Mouse (Mus musculus) limb, embryonic 13.5 days (tissue): Measurements from ENCODE around the gene Ap3b1. TPM values are rescaled to one million over a fixed set of nuclear protein-coding genes. Genes with fewer than 3 reads are reported as not detected.
A peak's percentile ranks its signal among the peaks of the same experiment; 100 is the strongest.

Source experiments
- ATAC-seq: fragments of 200-750 bp; cut with Nextera tagmentation; 2 replicates; pipeline ENCODE4 v1.8.0; 2017; ENCODE audit warnings: low read depth, moderate number of reproducible peaks, moderate TSS enrichment; ENCODE audit not compliant: low FRiP score
- H3K27ac ChIP-seq: fragments of 300-500 bp; sonication (generic); 2 replicates; pipeline ENCODE4 v1.5.1; 2015; ENCODE audit warnings: inconsistent platforms, mild to moderate bottlenecking, moderate library complexity
- H3K27me3 ChIP-seq: fragments of 300-500 bp; sonication (generic); 2 replicates; pipeline ENCODE4 v1.6.1; 2015; ENCODE audit warnings: mild to moderate bottlenecking, inconsistent platforms
- H3K36me3 ChIP-seq: fragments of 300-500 bp; sonication (generic); 2 replicates; pipeline ENCODE4 v1.6.1; 2015; ENCODE audit warnings: inconsistent platforms, mild to moderate bottlenecking, moderate library complexity
- H3K4me1 ChIP-seq: fragments of 300-500 bp; sonication (generic); 2 replicates; pipeline ENCODE4 v1.6.1; 2015; ENCODE audit warnings: inconsistent platforms
- H3K4me2 ChIP-seq: fragments of 300-500 bp; sonication (generic); replicated peaks from 2 replicates; pipeline ENCODE4 v1.6.1; 2015; ENCODE audit warnings: inconsistent platforms, mild to moderate bottlenecking, moderate library complexity
- H3K4me3 ChIP-seq: fragments of 300-500 bp; sonication (generic); 2 replicates; pipeline ENCODE4 v1.5.1; 2015; ENCODE audit warnings: moderate library complexity, mild to moderate bottlenecking, inconsistent platforms
- H3K9ac ChIP-seq: fragments of 300-500 bp; sonication (generic); 2 replicates; pipeline ENCODE4 v1.6.1; 2015; ENCODE audit warnings: mild to moderate bottlenecking, inconsistent platforms
- H3K9me3 ChIP-seq: fragments of 300-500 bp; sonication (generic); 2 replicates; pipeline ENCODE4 v1.6.1; 2016; ENCODE audit warnings: inconsistent platforms
- WGBS: fragments of 180-500 bp; shearing (Covaris S2); methylation state at CpG from one replicate; pipeline ENCODE4 v1.1.7; 2015; 5-methylcytosine and 5-hydroxymethylcytosine counted together
- polyA plus RNA-seq: library from polyadenylated mRNA; unstranded; fragments of >200 nt; fragmentation: Nextera tagmentation; extraction: Ambion mirVana; gene quantifications from 2 replicates; pipeline ENCODE4 v1.2.1, GENCODE M21; 2015

Gene Ap3b1
- polyA plus RNA-seq, 1 experiment from 2014 or later, result 46.0 TPM

DNA sequence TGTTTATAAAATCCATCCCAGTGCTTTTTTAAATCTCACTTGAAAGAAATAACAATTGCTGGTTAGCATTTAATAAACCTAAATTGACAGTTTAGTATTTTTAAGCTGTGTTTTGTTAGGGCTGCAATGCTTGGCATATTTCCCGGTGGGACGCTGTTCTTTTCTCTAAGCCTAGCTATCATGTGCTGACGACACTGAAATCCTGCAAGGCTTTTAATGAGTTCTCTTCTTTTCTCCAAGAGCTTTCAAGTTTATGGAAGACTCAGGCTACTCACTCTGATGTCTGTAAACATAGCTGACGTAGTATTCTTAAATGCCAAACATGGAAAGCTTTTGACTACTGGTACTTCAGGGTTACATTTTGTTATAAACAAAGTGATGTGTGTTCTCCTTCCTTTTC lies 191.3 kb downstream of the Ap3b1 start:
- Histone ChIP-seq H3K27ac (no peak overlapping the region), H3K9ac (no peak overlapping the region), H3K9me3 (no peaks in the 10 kb centered on the region), H3K4me3 (no peak overlapping the region), H3K27me3 (0 out of 2 replicates have a peak, but pooled peaks cover 3% of the 10 kb centered on the region), H3K36me3 (peaks cover 13% of the 10 kb centered on the region), H3K4me1 (peaks cover 16% of the 10 kb centered on the region), H3K4me2 (no peak overlapping the region)
- whole genome bisulfite sequencing, result 49% methylated on average over 4 of the region's 4 CpGs
- no peak for ATAC-seq

DNA sequence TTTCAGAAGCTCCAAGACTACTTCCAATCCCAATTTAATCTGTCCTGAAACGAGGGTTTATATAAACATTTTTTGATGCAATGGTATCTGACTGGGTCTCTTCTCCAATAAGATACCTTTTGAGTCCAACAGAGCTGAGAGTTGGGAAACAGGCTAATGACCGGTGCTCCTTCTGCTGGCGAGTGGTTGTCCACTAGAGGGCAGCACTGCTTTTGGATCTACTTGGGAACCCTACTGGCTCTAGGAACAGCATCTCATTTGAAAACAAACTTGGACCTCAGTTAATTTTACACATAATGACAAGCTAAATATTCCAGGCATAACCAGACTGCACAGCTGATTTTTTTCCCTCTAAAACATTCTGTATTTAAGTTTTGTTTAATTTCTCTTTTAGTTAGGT lies 201.3 kb downstream of the Ap3b1 start:
- no peaks in the 10 kb centered on the region for H3K27me3 ChIP-seq
- H3K4me1 ChIP-seq, result no peaks in the 10 kb centered on the region; the same call in 1 of the 2 replicates
- no peaks in the 10 kb centered on the region for H3K9me3 ChIP-seq
- no peak overlapping the region for H3K4me2 ChIP-seq
- H3K36me3 ChIP-seq, result peaks cover 4% of the 10 kb centered on the region; the same call in 1 of the 2 replicates
- no peak overlapping the region for H3K4me3 ChIP-seq
- ATAC-seq, result no peak
- H3K27ac ChIP-seq, result no peak overlapping the region
- no peak overlapping the region for H3K9ac ChIP-seq
- WGBS, result under 1% methylated on average over 3 of the region's 3 CpGs

DNA sequence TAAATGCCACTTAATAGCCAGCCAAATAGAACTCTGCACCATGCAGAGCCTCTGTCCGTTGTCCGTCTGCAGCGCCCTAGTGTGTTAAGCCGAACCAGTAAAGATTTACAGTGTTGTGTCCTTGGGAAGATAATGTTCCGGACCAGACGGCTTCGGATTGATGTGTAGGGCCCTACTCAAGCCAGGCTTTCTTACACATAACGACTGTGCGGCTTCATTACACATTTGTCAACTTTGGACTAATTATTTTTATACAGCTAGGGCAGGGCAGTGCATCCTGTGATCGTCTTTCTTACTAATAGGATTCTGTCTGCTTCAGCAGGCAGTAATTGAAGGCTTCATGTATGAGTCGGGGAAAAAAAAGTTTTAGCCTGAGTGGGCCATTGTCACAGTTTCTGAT lies 202.1 kb downstream of the Ap3b1 start:
- H3K36me3 ChIP-seq, result peaks cover 9% of the 10 kb centered on the region
- H3K9ac ChIP-seq, result no peak overlapping the region
- H3K9me3 ChIP-seq, result no peaks in the 10 kb centered on the region
- no peak overlapping the region for H3K4me2 ChIP-seq
- WGBS, result 40% methylated on average over 11 of the region's 11 CpGs
- H3K27ac ChIP-seq, result no peak overlapping the region
- no peak overlapping the region for H3K4me3 ChIP-seq
- ATAC-seq, result no peak
- no peaks in the 10 kb centered on the region; the same call in 1 of the 2 replicates for H3K4me1 ChIP-seq
- no peaks in the 10 kb centered on the region for H3K27me3 ChIP-seq

DNA sequence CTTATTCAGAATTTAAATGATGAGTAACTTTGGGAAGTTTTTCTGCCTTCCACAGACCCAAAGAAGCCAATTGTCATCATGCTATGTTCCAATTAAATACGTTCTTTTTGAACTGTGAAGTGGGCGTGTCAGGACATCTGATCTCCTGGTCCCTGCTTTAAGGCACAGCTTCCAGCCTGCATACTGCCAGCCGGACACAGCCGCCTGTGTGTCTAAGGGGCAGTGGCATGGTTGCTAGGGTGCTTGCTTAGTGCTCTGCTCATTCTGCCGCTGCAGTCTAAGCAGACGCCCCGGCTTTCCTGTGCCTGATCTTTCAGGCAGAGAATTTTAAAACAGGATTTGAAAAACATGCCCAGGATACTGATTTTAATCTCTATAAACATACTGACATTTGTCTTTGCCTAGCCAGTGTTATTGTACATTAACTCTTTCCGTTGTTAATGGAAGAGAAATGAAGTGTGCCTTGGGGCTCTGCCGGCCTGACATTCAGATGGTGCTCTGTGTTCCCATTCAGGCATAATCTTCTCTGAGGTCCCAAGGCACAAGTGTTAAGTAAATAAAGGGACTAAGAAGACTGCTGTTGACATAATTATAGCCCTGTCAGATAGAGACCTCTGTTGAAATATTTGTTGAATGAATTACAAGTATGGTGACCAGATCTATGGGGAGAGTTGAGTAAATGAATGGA lies 204.0 kb downstream of the Ap3b1 start:
- no peaks in the 10 kb centered on the region; the same call in 1 of the 2 replicates for H3K4me1 ChIP-seq
- H3K9me3 ChIP-seq, result no peaks in the 10 kb centered on the region
- H3K4me3 ChIP-seq, result no peak overlapping the region
- no peak for ATAC-seq
- 32% methylated on average over 9 of the region's 9 CpGs for whole genome bisulfite sequencing
- no peaks in the 10 kb centered on the region for H3K27me3 ChIP-seq
- no peak overlapping the region for H3K4me2 ChIP-seq
- no peak overlapping the region for H3K27ac ChIP-seq
- no peak overlapping the region for H3K9ac ChIP-seq
- peaks cover 19% of the 10 kb centered on the region for H3K36me3 ChIP-seq

DNA sequence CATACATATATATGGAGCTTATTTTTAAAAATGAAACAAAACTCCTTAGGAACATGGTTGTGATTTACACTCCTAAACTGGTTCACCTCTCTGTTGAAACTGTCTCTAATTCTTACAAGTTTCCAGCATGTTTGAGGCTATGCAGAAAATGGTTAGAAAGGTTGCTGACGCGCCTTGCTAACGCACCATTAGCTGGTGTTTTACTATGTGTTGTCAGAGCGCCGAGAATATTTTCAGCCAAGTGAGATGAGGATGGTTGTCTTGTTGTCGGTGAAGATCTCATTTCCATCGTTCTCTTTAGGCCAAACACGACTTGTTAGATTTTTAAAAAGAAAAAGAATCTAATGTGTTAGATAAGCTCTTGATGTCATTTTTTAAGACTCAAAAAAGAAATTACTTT lies 205.1 kb downstream of the Ap3b1 start:
- Histone ChIP-seq H3K27ac (no peak overlapping the region), H3K9me3 (no peaks in the 10 kb centered on the region), H3K9ac (no peak overlapping the region), H3K4me2 (no peak overlapping the region), H3K27me3 (no peaks in the 10 kb centered on the region), H3K4me3 (no peak overlapping the region), H3K36me3 (peaks cover 15% of the 10 kb centered on the region), H3K4me1 (no peaks in the 10 kb centered on the region; the same call in 1 of the 2 replicates)
- WGBS, result 77% methylated on average over 8 of the region's 8 CpGs
- no peak for ATAC-seq

DNA sequence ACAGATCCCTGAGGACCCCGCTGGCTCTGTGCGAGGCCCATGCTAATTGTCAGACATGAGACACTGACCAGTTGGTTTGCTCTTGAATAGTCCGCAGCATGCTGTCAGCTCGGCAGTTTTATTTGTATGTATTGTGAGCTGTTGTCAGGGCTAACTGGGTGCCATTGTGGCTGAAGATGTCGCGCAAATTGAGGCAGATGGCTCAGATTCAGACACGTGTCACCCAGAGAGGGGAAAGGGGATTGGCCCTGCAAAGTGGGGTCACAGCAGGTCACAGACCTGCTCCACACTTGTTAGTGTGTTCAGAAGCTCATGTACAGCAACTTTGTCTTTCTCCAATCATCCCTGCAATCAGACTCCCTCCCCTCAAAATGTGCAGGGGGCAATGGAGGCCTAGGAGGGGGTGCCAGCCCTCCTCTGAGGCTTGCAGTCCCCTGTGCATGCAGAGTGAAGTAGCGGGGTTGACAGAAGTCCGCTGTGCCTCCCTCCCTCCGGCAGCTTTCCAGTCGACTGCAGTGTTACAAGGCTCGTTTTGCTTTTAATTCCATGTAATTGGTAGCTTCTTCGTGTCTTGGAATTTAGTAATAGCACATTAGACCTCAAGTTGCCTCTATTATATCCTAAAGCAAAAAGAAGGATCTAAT lies 205.7 kb downstream of the Ap3b1 start:
- H3K4me1 ChIP-seq, result no peaks in the 10 kb centered on the region; the same call in 1 of the 2 replicates
- H3K27me3 ChIP-seq, result no peaks in the 10 kb centered on the region
- no peak overlapping the region for H3K9ac ChIP-seq
- no peak overlapping the region for H3K4me3 ChIP-seq
- H3K9me3 ChIP-seq, result no peaks in the 10 kb centered on the region
- WGBS, result 51% methylated on average over 13 of the region's 13 CpGs
- H3K4me2 ChIP-seq, result no peak overlapping the region
- H3K36me3 ChIP-seq, result peaks cover 18% of the 10 kb centered on the region
- no peak for ATAC-seq
- no peak overlapping the region for H3K27ac ChIP-seq

DNA sequence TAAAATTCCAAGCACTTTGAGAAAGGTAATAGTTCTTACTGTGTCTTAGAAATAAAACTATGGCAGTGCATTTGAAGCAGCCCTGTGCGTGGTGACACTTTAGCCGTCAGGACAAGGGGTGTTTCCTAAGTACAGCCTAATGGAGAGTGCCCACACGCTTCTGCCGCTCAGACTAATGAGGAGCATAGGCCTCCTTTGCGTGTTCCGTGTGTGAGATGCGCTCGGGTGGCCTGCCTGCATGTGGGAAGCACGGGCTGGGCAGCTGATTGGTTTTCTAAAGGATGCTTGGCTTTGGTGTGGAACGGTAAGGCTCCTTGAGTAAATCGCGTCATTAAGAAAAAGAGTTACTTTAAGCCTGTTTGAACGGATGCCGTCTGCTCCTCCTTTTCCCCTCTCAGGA lies 206.4 kb downstream of the Ap3b1 start:
- Histone ChIP-seq H3K36me3 (peaks cover 18% of the 10 kb centered on the region), H3K4me2 (no peak overlapping the region), H3K4me1 (no peaks in the 10 kb centered on the region; the same call in 1 of the 2 replicates), H3K27me3 (no peaks in the 10 kb centered on the region), H3K4me3 (no peak overlapping the region), H3K9ac (no peak overlapping the region), H3K9me3 (no peaks in the 10 kb centered on the region), H3K27ac (no peak overlapping the region)
- 82% methylated on average over 14 of the region's 14 CpGs for WGBS
- no peak for ATAC-seq

DNA sequence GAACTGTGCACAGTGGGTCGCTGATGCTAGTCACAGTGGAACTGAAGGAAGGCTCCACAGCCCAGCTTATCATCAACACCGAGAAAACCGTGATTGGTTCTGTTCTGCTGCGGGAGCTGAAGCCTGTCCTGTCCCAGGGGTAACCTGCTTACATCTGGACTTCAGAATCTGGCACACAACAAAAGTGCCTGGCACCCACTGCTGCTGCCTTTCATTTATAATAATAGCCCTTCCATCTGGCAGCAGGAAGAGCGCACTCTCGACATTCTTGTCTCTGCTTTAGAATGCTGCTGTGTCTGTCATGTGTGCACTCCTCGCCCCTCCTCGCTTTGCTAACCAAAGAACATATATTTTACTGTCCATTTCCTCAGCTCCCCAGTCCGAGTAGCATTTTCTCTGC lies 206.9 kb downstream of the Ap3b1 start:
- Histone ChIP-seq H3K4me1 (no peaks in the 10 kb centered on the region; the same call in 1 of the 2 replicates), H3K9ac (no peak overlapping the region), H3K4me3 (no peak overlapping the region), H3K4me2 (no peak overlapping the region), H3K9me3 (no peaks in the 10 kb centered on the region), H3K27me3 (no peaks in the 10 kb centered on the region), H3K36me3 (peaks cover 18% of the 10 kb centered on the region), H3K27ac (no peak overlapping the region)
- ATAC-seq, result no peak
- WGBS, result 76% methylated on average over 9 of the region's 9 CpGs

DNA sequence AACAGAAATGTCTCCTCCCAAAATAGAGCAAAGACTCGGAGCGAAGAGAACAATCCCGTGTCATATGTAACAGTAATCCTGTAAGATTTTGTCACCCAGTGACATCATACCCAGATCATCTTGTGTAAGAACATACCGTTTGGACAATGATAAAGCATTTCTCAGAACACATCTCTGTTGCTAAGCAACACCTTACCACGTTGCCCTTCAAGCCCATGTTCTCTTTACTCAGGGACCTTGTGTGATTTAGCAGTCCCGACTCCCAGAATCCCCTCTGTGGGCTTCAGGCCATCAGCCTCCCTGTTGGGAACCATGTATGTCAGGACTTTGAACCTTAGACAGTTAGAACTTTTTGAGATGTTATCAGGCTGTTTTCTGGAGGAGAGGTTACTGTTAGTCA lies 209.0 kb downstream of the Ap3b1 start:
- Histone ChIP-seq H3K4me1 (no peaks in the 10 kb centered on the region; the same call in 1 of the 2 replicates), H3K36me3 (peaks cover 18% of the 10 kb centered on the region), H3K9ac (no peak overlapping the region), H3K4me3 (no peak overlapping the region), H3K27ac (no peak overlapping the region), H3K4me2 (no peak overlapping the region), H3K27me3 (peaks cover 4% of the 10 kb centered on the region; the same call in 1 of the 2 replicates), H3K9me3 (no peaks in the 10 kb centered on the region)
- WGBS, result 80% methylated on average over 6 of the region's 6 CpGs
- no peak for ATAC-seq

DNA sequence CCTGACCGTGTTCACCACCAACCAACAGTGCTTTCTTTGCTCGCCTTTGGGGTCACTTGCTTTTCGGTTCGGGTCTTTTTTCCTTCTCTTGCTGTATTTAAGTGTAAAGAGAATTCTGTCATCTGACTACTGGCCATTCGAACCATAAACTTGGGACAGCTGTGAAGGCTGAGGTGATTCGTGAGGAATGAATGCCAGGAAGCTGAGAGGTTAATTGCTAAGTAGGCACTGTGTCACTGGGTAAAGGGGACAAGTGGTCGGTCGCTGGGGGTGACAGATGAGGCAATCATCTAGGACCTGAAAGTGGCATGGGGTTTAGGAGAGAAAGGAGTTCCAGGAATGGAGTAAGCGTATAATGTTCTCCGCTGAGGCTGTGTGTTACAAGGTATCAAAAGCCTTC lies 212.2 kb downstream of the Ap3b1 start:
- H3K4me3 ChIP-seq, result no peak overlapping the region
- no peak overlapping the region for H3K27ac ChIP-seq
- peaks cover 17% of the 10 kb centered on the region for H3K27me3 ChIP-seq
- peaks cover 12% of the 10 kb centered on the region for H3K36me3 ChIP-seq
- ATAC-seq, result no peak
- no peaks in the 10 kb centered on the region for H3K9me3 ChIP-seq
- H3K4me2 ChIP-seq, result no peak overlapping the region
- H3K9ac ChIP-seq, result no peak overlapping the region
- H3K4me1 ChIP-seq, result peaks cover 26% of the 10 kb centered on the region
- 69% methylated on average over 10 of the region's 10 CpGs for WGBS

DNA sequence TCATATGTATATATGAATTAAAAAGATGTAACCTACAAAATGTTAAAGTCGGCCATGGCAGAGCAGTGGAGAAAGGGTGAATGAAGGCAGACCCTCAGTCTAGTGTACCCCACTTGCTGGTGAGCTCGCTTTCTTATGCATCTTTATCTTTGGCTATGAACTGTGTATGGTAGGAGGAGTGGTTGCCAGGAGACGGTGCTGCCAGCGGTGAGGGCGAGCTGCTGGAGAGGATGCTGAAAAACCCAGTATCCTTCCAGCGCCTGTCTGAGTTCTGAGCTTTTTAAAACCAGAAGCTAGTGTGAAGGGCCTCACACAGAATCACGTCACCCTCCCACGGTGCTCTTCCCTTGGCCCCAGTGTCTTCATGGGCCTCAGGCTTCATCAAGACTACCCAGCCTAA lies 214.6 kb downstream of the Ap3b1 start:
- H3K4me3 ChIP-seq, result no peak overlapping the region
- ATAC-seq, result no peak
- H3K4me2 ChIP-seq, result no peak overlapping the region
- no peak overlapping the region for H3K27ac ChIP-seq
- no peaks in the 10 kb centered on the region for H3K9me3 ChIP-seq
- H3K9ac ChIP-seq, result no peak overlapping the region
- H3K27me3 ChIP-seq, result peaks cover 37% of the 10 kb centered on the region
- 75% methylated on average over 8 of the region's 8 CpGs for WGBS
- peaks cover 44% of the 10 kb centered on the region for H3K4me1 ChIP-seq
- H3K36me3 ChIP-seq, result 0 out of 2 replicates have a peak, but pooled peaks cover 3% of the 10 kb centered on the region

DNA sequence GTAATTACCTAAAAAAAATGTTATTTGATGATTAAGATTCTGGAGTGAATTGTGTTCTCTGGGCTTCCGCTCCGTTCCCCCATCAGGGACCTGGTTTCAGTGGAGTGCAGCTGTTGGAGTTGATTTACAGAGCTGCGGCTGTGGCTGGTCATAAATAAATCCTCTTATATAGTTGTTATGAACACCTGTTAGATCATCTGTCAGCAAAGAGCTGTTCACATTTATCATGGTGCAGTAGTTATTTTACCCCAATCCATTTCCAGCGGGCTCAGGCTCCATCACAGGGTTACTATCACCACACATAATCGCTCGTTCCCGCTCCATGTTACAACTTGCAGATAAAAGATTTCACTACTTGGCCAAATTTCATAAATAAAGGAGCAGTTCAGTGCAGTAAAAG lies 215.1 kb downstream of the Ap3b1 start:
- peaks cover 42% of the 10 kb centered on the region for H3K27me3 ChIP-seq

More for the DNA sequence above, 215.1 kb downstream of the Ap3b1 start:
- ATAC-seq, result peak; percentile 65
- no peaks in the 10 kb centered on the region for H3K9me3 ChIP-seq
- no peak overlapping the region for H3K4me3 ChIP-seq
- H3K4me1 ChIP-seq, result peaks cover 44% of the 10 kb centered on the region
- H3K36me3 ChIP-seq, result 0 out of 2 replicates have a peak, but pooled peaks cover 2% of the 10 kb centered on the region
- no peak overlapping the region for H3K4me2 ChIP-seq
- 34% methylated on average over 7 of the region's 7 CpGs for WGBS
- no peak overlapping the region for H3K9ac ChIP-seq
- H3K27ac ChIP-seq, result no peak overlapping the region
